Mouse (Mus musculus) T-helper 17 cell (primary cell): ENCODE results near the gene Etv6.
"Not testable (repeated sequence)": the region's sequence is repeated elsewhere in the genome, so short reads cannot be mapped to it uniquely, and the experiment has no call there.

Experiments used
- in situ Hi-C, 2 experiments: fragments of 300-600 bp; cut with MboI, MseI; formaldehyde crosslinking; loops; 1 replicate in 1 of 2; 2 replicates in 1 of 2; pipeline ENCODE4 v1.15.1; 2025; ENCODE audit warnings: high pct_unique_total_duplicates in 2 of 2

Gene Etv6

GRCm38 (mm10) chr6:134035490-134036405, at the start of gene Etv6:
TSS of gene Etv6 (plus strand) at chr6:134035700.
- in situ Hi-C loops: loop anchor here in 1 of 2 experiments (5.0 to 10.0 kb wide), 2 partner anchors 52 to 889 kb away; partner anchors contain the start of gene Cdkn1b

- in situ Hi-C loops: loop anchor here (5.0 kb wide), 2 partner anchors 46 to 91 kb away; no protein-coding TSS in a partner anchor
Observed at GRCm38 (mm10) chr6:133986161-133986560, 49.3 kb upstream of the Etv6 start.

GRCm38 (mm10) chr6:133987068-133987591, 48.4 kb upstream of the Etv6 start:
- in situ Hi-C loops: loop anchor here (5.0 kb wide), 2 partner anchors 45 to 90 kb away; no protein-coding TSS in a partner anchor

- in situ Hi-C loops: loop anchor here (5.0 kb wide), 2 partner anchors 44 to 89 kb away; no protein-coding TSS in a partner anchor
Observed at GRCm38 (mm10) chr6:133988011-133988410, 47.5 kb upstream of the Etv6 start.

GRCm38 (mm10) chr6:133997461-133997860, 38.0 kb upstream of the Etv6 start:
- in situ Hi-C loops: no loop called here

GRCm38 (mm10) chr6:133997935-133998334, 37.6 kb upstream of the Etv6 start:
- in situ Hi-C loops: no loop called here

- in situ Hi-C loops: not testable (repeated sequence)
Observed at GRCm38 (mm10) chr6:134014488-134015110, 20.9 kb upstream of the Etv6 start.

- in situ Hi-C loops: no loop called here
Observed at GRCm38 (mm10) chr6:134018807-134019206, 16.7 kb upstream of the Etv6 start.

- in situ Hi-C loops: loop anchor here in 1 of 2 experiments (5.0 to 10.0 kb wide), 2 partner anchors 44 to 1324 kb away; no protein-coding TSS in a partner anchor
Observed at GRCm38 (mm10) chr6:134020821-134021220, 14.7 kb upstream of the Etv6 start.

GRCm38 (mm10) chr6:134026264-134026663, 9.2 kb upstream of the Etv6 start:
- in situ Hi-C loops: loop anchor here in 1 of 2 experiments (10.0 kb wide), 1 partner anchor 1319 kb away; no protein-coding TSS in a partner anchor

- in situ Hi-C loops: loop anchor here in 1 of 2 experiments (10.0 kb wide), 1 partner anchor 1318 kb away; no protein-coding TSS in a partner anchor
Observed at GRCm38 (mm10) chr6:134027022-134027421, 8.5 kb upstream of the Etv6 start.

- in situ Hi-C loops: loop anchor here in 1 of 2 experiments (5.0 to 10.0 kb wide), 2 partner anchors 45 to 892 kb away; partner anchors contain the start of gene Cdkn1b
Observed at GRCm38 (mm10) chr6:134032451-134032850, 3.0 kb upstream of the Etv6 start.

GRCm38 (mm10) chr6:134034436-134034835, 1.1 kb upstream of the Etv6 start:
- in situ Hi-C loops: loop anchor here in 1 of 2 experiments (5.0 to 10.0 kb wide), 2 partner anchors 47 to 890 kb away; partner anchors contain the start of gene Cdkn1b

- in situ Hi-C loops: loop anchor here in 1 of 2 experiments (5.0 to 10.0 kb wide), 3 partner anchors 48 to 890 kb away; partner anchors contain the start of gene Cdkn1b
Observed at GRCm38 (mm10) chr6:134034904-134035489, 503 bp upstream of the Etv6 start.

GRCm38 (mm10) chr6:134036491-134036911, 1.0 kb downstream of the Etv6 start:
- in situ Hi-C loops: loop anchor here in 1 of 2 experiments (5.0 to 10.0 kb wide), 2 partner anchors 51 to 888 kb away; partner anchors contain the start of gene Cdkn1b

GRCm38 (mm10) chr6:134036951-134037431, 1.5 kb downstream of the Etv6 start:
- in situ Hi-C loops: loop anchor here in 1 of 2 experiments (5.0 to 10.0 kb wide), 2 partner anchors 50 to 888 kb away; partner anchors contain the start of gene Cdkn1b

- in situ Hi-C loops: loop anchor here in 1 of 2 experiments (5.0 to 10.0 kb wide), 2 partner anchors 49 to 887 kb away; partner anchors contain the start of gene Cdkn1b
Observed at GRCm38 (mm10) chr6:134037960-134038359, 2.5 kb downstream of the Etv6 start.

GRCm38 (mm10) chr6:134038881-134039280, 3.4 kb downstream of the Etv6 start:
- in situ Hi-C loops: loop anchor here in 1 of 2 experiments (5.0 to 10.0 kb wide), 2 partner anchors 48 to 886 kb away; partner anchors contain the start of gene Cdkn1b

- in situ Hi-C loops: loop anchor here in 1 of 2 experiments (5.0 to 10.0 kb wide), 2 partner anchors 48 to 885 kb away; partner anchors contain the start of gene Cdkn1b
Observed at GRCm38 (mm10) chr6:134039351-134039750, 3.9 kb downstream of the Etv6 start.

- in situ Hi-C loops: no loop called here
Observed at GRCm38 (mm10) chr6:134040312-134040711, 4.8 kb downstream of the Etv6 start.
